Mouse (Mus musculus): ENCODE measurements around the gene Eci1.

- TF ChIP-seq CTCF (IDR thresholded peaks at IDR 0.05; ENCODE audit: low read depth) = no peak
- TF ChIP-seq EP300 (optimal IDR thresholded peaks at IDR 0.05) = no peak
These were observed 2.0 kb upstream of the Eci1 start for GRCm38 (mm10) chr17:24424489-24424888.
